Mouse (Mus musculus): ENCODE data around the gene Slc12a8. TPM values are rescaled to one million over a fixed set of nuclear protein-coding genes. Genes with fewer than 3 reads are reported as not detected.

Gene Slc12a8
- polyA plus RNA-seq, 1 experiment from 2014 or later, result 1.0 TPM

GRCm38 (mm10) chr16:33601299-33601698 is 84.2 kb downstream of the Slc12a8 start:
- WGBS, result 92% methylated on average over 8 of the region's 8 CpGs
- no peak overlapping the region for H3K4me3 ChIP-seq
- no peak overlapping the region for H3K9ac ChIP-seq
- H3K4me2 ChIP-seq, result no peak overlapping the region
- peaks cover 9% of the 10 kb centered on the region for H3K4me1 ChIP-seq (replicated peaks)
- H3K36me3 ChIP-seq, result no peaks in the 10 kb centered on the region
- H3K27ac ChIP-seq, result no peak overlapping the region
- no peaks in the 10 kb centered on the region for H3K9me3 ChIP-seq (replicated peaks)
- no peaks in the 10 kb centered on the region for H3K27me3 ChIP-seq
- no peak for ATAC-seq (replicated peaks; ENCODE audit: insufficient number of reproducible peaks, insufficient read depth, low FRiP score, low read depth)

GRCm38 (mm10) chr16:33605647-33606596 is 88.8 kb downstream of the Slc12a8 start:
- 0 out of 2 replicates have a peak, but pooled peaks have one; percentile 14 for ATAC-seq (replicated peaks; ENCODE audit: insufficient number of reproducible peaks, insufficient read depth, low FRiP score, low read depth)
- no peaks in the 10 kb centered on the region for H3K36me3 ChIP-seq
- H3K27ac ChIP-seq, result peak overlapping the region; percentile 90
- no peaks in the 10 kb centered on the region for H3K27me3 ChIP-seq
- WGBS, result 45% methylated on average over 9 of the region's 9 CpGs
- H3K4me3 ChIP-seq, result no peak overlapping the region
- no peak overlapping the region for H3K9ac ChIP-seq
- peaks cover 18% of the 10 kb centered on the region for H3K4me1 ChIP-seq (replicated peaks)
- H3K9me3 ChIP-seq (replicated peaks), result no peaks in the 10 kb centered on the region
- H3K4me2 ChIP-seq, result peak overlapping the region; percentile 28; the same call in 1 of the 2 replicates

- no peak overlapping the region for H3K9ac ChIP-seq
- no peaks in the 10 kb centered on the region for H3K27me3 ChIP-seq
- 32% methylated on average over 8 of the region's 8 CpGs for WGBS
- no peak overlapping the region for H3K4me3 ChIP-seq
- H3K9me3 ChIP-seq (replicated peaks), result no peaks in the 10 kb centered on the region
- peak; percentile 80 for ATAC-seq (replicated peaks; ENCODE audit: insufficient number of reproducible peaks, insufficient read depth, low FRiP score, low read depth)
- H3K36me3 ChIP-seq, result no peaks in the 10 kb centered on the region
- H3K4me1 ChIP-seq (replicated peaks), result peaks cover 18% of the 10 kb centered on the region
- H3K4me2 ChIP-seq, result peak overlapping the region; percentile 28; the same call in 1 of the 2 replicates
- peak overlapping the region; percentile 90 for H3K27ac ChIP-seq
These were observed 89.8 kb downstream of the Slc12a8 start for GRCm38 (mm10) chr16:33606691-33607532.

GRCm38 (mm10) chr16:33609554-33609953 is 92.4 kb downstream of the Slc12a8 start:
- ATAC-seq (replicated peaks; ENCODE audit: insufficient number of reproducible peaks, insufficient read depth, low FRiP score, low read depth), result no peak
- no peak overlapping the region for H3K27ac ChIP-seq
- no peak overlapping the region for H3K9ac ChIP-seq
- no peak overlapping the region for H3K4me3 ChIP-seq
- H3K9me3 ChIP-seq (replicated peaks), result no peaks in the 10 kb centered on the region
- no peaks in the 10 kb centered on the region for H3K36me3 ChIP-seq
- no peaks in the 10 kb centered on the region for H3K27me3 ChIP-seq
- WGBS, result 73% methylated on average over 2 of the region's 2 CpGs
- no peak overlapping the region for H3K4me2 ChIP-seq
- peaks cover 18% of the 10 kb centered on the region for H3K4me1 ChIP-seq (replicated peaks)

- ATAC-seq (replicated peaks; ENCODE audit: insufficient number of reproducible peaks, insufficient read depth, low FRiP score, low read depth), result no peak
- Histone ChIP-seq H3K27me3 (no peaks in the 10 kb centered on the region), H3K4me1 (replicated peaks) (peaks cover 17% of the 10 kb centered on the region), H3K4me2 (no peak overlapping the region), H3K36me3 (no peaks in the 10 kb centered on the region), H3K4me3 (no peak overlapping the region), H3K27ac (no peak overlapping the region), H3K9ac (no peak overlapping the region), H3K9me3 (replicated peaks) (no peaks in the 10 kb centered on the region)
- 83% methylated on average over 7 of the region's 7 CpGs for WGBS
These were observed 93.3 kb downstream of the Slc12a8 start for GRCm38 (mm10) chr16:33610466-33610865.

GRCm38 (mm10) chr16:33611291-33611690 is 94.2 kb downstream of the Slc12a8 start:
- H3K36me3 ChIP-seq, result no peaks in the 10 kb centered on the region
- no peak overlapping the region for H3K4me2 ChIP-seq
- H3K4me3 ChIP-seq, result no peak overlapping the region
- H3K4me1 ChIP-seq (replicated peaks), result peaks cover 9% of the 10 kb centered on the region
- ATAC-seq (replicated peaks; ENCODE audit: insufficient number of reproducible peaks, insufficient read depth, low FRiP score, low read depth), result no peak
- no peak overlapping the region for H3K27ac ChIP-seq
- 81% methylated on average over 8 of the region's 8 CpGs for WGBS
- no peaks in the 10 kb centered on the region for H3K27me3 ChIP-seq
- H3K9me3 ChIP-seq (replicated peaks), result no peaks in the 10 kb centered on the region
- H3K9ac ChIP-seq, result no peak overlapping the region

GRCm38 (mm10) chr16:33612056-33612770 is 95.1 kb downstream of the Slc12a8 start:
- Histone ChIP-seq H3K27me3 (no peaks in the 10 kb centered on the region), H3K9ac (no peak overlapping the region), H3K36me3 (no peaks in the 10 kb centered on the region), H3K4me1 (replicated peaks) (peaks cover 4% of the 10 kb centered on the region), H3K4me3 (no peak overlapping the region), H3K4me2 (no peak overlapping the region), H3K27ac (no peak overlapping the region), H3K9me3 (replicated peaks) (no peaks in the 10 kb centered on the region)
- WGBS, result 67% methylated on average over 6 of the region's 6 CpGs
- ATAC-seq (replicated peaks; ENCODE audit: insufficient number of reproducible peaks, insufficient read depth, low FRiP score, low read depth), result no peak

GRCm38 (mm10) chr16:33615986-33616385 is 98.9 kb downstream of the Slc12a8 start:
- Histone ChIP-seq H3K4me1 (replicated peaks) (no peaks in the 10 kb centered on the region; the same call in 1 of the 2 replicates), H3K4me2 (no peak overlapping the region), H3K9me3 (replicated peaks) (no peaks in the 10 kb centered on the region), H3K36me3 (no peaks in the 10 kb centered on the region), H3K4me3 (no peak overlapping the region), H3K27ac (no peak overlapping the region), H3K27me3 (no peaks in the 10 kb centered on the region), H3K9ac (no peak overlapping the region)
- 86% methylated on average over 3 of the region's 3 CpGs for WGBS
- no peak for ATAC-seq (replicated peaks; ENCODE audit: insufficient number of reproducible peaks, insufficient read depth, low FRiP score, low read depth)

GRCm38 (mm10) chr16:33621836-33622235 is 104.7 kb downstream of the Slc12a8 start:
- H3K4me1 ChIP-seq (replicated peaks), result no peaks in the 10 kb centered on the region
- H3K4me3 ChIP-seq, result no peak overlapping the region
- no peaks in the 10 kb centered on the region for H3K9me3 ChIP-seq (replicated peaks)
- H3K9ac ChIP-seq, result no peak overlapping the region
- H3K27me3 ChIP-seq, result no peaks in the 10 kb centered on the region
- WGBS, result 59% methylated on average over 3 of the region's 3 CpGs
- no peak overlapping the region for H3K27ac ChIP-seq
- no peak for ATAC-seq (replicated peaks; ENCODE audit: insufficient number of reproducible peaks, insufficient read depth, low FRiP score, low read depth)
- no peak overlapping the region for H3K4me2 ChIP-seq
- H3K36me3 ChIP-seq, result no peaks in the 10 kb centered on the region

GRCm38 (mm10) chr16:33624586-33624985 is 107.5 kb downstream of the Slc12a8 start:
- Histone ChIP-seq H3K36me3 (no peaks in the 10 kb centered on the region), H3K27ac (no peak overlapping the region), H3K4me1 (replicated peaks) (no peaks in the 10 kb centered on the region), H3K27me3 (no peaks in the 10 kb centered on the region), H3K9ac (no peak overlapping the region), H3K9me3 (replicated peaks) (no peaks in the 10 kb centered on the region), H3K4me2 (no peak overlapping the region), H3K4me3 (no peak overlapping the region)
- 87% methylated on average over 9 of the region's 9 CpGs for WGBS
- ATAC-seq (replicated peaks; ENCODE audit: insufficient number of reproducible peaks, insufficient read depth, low FRiP score, low read depth), result no peak

- H3K4me1 ChIP-seq (replicated peaks), result no peaks in the 10 kb centered on the region
- H3K27me3 ChIP-seq, result no peaks in the 10 kb centered on the region
- H3K4me2 ChIP-seq, result no peak overlapping the region
- no peak overlapping the region for H3K9ac ChIP-seq
- no peak overlapping the region for H3K4me3 ChIP-seq
- H3K36me3 ChIP-seq, result no peaks in the 10 kb centered on the region
- H3K27ac ChIP-seq, result no peak overlapping the region
- no peak for ATAC-seq (replicated peaks; ENCODE audit: insufficient number of reproducible peaks, insufficient read depth, low FRiP score, low read depth)
- WGBS, result 78% methylated on average over 5 of the region's 5 CpGs
- H3K9me3 ChIP-seq (replicated peaks), result no peaks in the 10 kb centered on the region
These were observed 112.4 kb downstream of the Slc12a8 start for GRCm38 (mm10) chr16:33629539-33629938.

Measured in heart, embryonic 15.5 days (tissue).